Mouse (Mus musculus) forebrain, embryonic 15.5 days (tissue): ENCODE data around the gene Rnf220. TPM values are rescaled to one million over a fixed set of nuclear protein-coding genes. Genes with fewer than 3 reads are reported as not detected.

ENCODE experiments used
- ATAC-seq: fragments of 200-750 bp; cut with Nextera tagmentation; replicated peaks from 2 replicates; pipeline ENCODE4 v1.8.0; 2017; ENCODE audit warnings: mild to moderate bottlenecking, moderate TSS enrichment, moderate library complexity
- H3K27ac ChIP-seq: fragments of 300-500 bp; sonication (generic); replicated peaks from 2 replicates; pipeline ENCODE4 v1.5.1; 2015; ENCODE audit warnings: mild to moderate bottlenecking, inconsistent platforms
- H3K27me3 ChIP-seq: fragments of 300-500 bp; sonication (generic); 2 replicates; pipeline ENCODE4 v1.6.1; 2015; ENCODE audit warnings: inconsistent platforms
- H3K36me3 ChIP-seq: fragments of 300-500 bp; sonication (generic); 2 replicates; pipeline ENCODE4 v1.6.1; 2015; ENCODE audit warnings: mild to moderate bottlenecking, inconsistent platforms
- H3K4me1 ChIP-seq: fragments of 300-500 bp; sonication (generic); 2 replicates; pipeline ENCODE4 v1.6.1; 2015; ENCODE audit warnings: inconsistent platforms
- H3K4me2 ChIP-seq: fragments of 300-500 bp; sonication (generic); replicated peaks from 2 replicates; pipeline ENCODE4 v1.6.1; 2015; ENCODE audit warnings: mild to moderate bottlenecking, inconsistent platforms
- H3K4me3 ChIP-seq: fragments of 300-500 bp; sonication (generic); 2 replicates; pipeline ENCODE4 v1.5.1; 2015; ENCODE audit warnings: mild to moderate bottlenecking, inconsistent platforms
- H3K9ac ChIP-seq: fragments of 300-500 bp; sonication (generic); replicated peaks from 2 replicates; pipeline ENCODE4 v1.6.1; 2015; ENCODE audit warnings: mild to moderate bottlenecking, inconsistent platforms
- H3K9me3 ChIP-seq: fragments of 300-500 bp; sonication (generic); 2 replicates; pipeline ENCODE4 v1.6.1; 2016; ENCODE audit warnings: inconsistent platforms
- WGBS: fragments of 180-500 bp; shearing (Covaris S2); methylation state at CpG from one replicate; pipeline ENCODE4 v1.1.7; 2015; ENCODE audit warnings: mixed read lengths; 5-methylcytosine and 5-hydroxymethylcytosine counted together
- polyA plus RNA-seq: library from polyadenylated mRNA; unstranded; fragments of >200 nt; fragmentation: Nextera tagmentation; extraction: Ambion mirVana; gene quantifications from 2 replicates; pipeline ENCODE4 v1.2.1, GENCODE M21; 2015

Gene Rnf220
- polyA plus RNA-seq, 1 experiment from 2014 or later, result 128 TPM

GRCm38 (mm10) chr4:117240867-117241266 lies 256.0 kb downstream of the Rnf220 start:
- Histone ChIP-seq H3K4me1 (peaks cover 8% of the 10 kb centered on the region; the same call in 1 of the 2 replicates), H3K9me3 (no peaks in the 10 kb centered on the region), H3K36me3 (no peaks in the 10 kb centered on the region), H3K4me2 (no peak overlapping the region), H3K27ac (no peak overlapping the region), H3K4me3 (no peak overlapping the region), H3K9ac (no peak overlapping the region), H3K27me3 (no peaks in the 10 kb centered on the region)
- WGBS, result 68% methylated on average over 6 of the region's 6 CpGs
- no peak for ATAC-seq

- Histone ChIP-seq H3K36me3 (no peaks in the 10 kb centered on the region), H3K27me3 (no peaks in the 10 kb centered on the region), H3K9ac (no peak overlapping the region), H3K9me3 (no peaks in the 10 kb centered on the region), H3K27ac (no peak overlapping the region), H3K4me2 (no peak overlapping the region), H3K4me3 (no peak overlapping the region), H3K4me1 (peaks cover 10% of the 10 kb centered on the region; the same call in 1 of the 2 replicates)
- WGBS, result 48% methylated on average over 2 of the region's 2 CpGs
- no peak for ATAC-seq
Measured at GRCm38 (mm10) chr4:117239153-117239552, 257.7 kb downstream of the Rnf220 start.

GRCm38 (mm10) chr4:117235822-117236221 lies 261.0 kb downstream of the Rnf220 start:
- Histone ChIP-seq H3K9me3 (no peaks in the 10 kb centered on the region), H3K9ac (no peak overlapping the region), H3K36me3 (no peaks in the 10 kb centered on the region), H3K4me3 (no peak overlapping the region), H3K4me2 (no peak overlapping the region), H3K27me3 (no peaks in the 10 kb centered on the region), H3K4me1 (peaks cover 8% of the 10 kb centered on the region; the same call in 1 of the 2 replicates), H3K27ac (no peak overlapping the region; the same call in 1 of the 2 replicates)
- WGBS, result 49% methylated on average over 4 of the region's 4 CpGs
- ATAC-seq, result no peak

GRCm38 (mm10) chr4:117234166-117234741 lies 262.6 kb downstream of the Rnf220 start:
- no peaks in the 10 kb centered on the region for H3K9me3 ChIP-seq
- H3K36me3 ChIP-seq, result no peaks in the 10 kb centered on the region
- no peak for ATAC-seq
- no peak overlapping the region for H3K9ac ChIP-seq
- no peak overlapping the region for H3K4me2 ChIP-seq
- peaks cover 5% of the 10 kb centered on the region; the same call in 1 of the 2 replicates for H3K4me1 ChIP-seq
- H3K27ac ChIP-seq, result no peak overlapping the region
- 54% methylated on average over 7 of the region's 7 CpGs for WGBS
- no peak overlapping the region for H3K4me3 ChIP-seq
- no peaks in the 10 kb centered on the region for H3K27me3 ChIP-seq

GRCm38 (mm10) chr4:117231208-117231607 lies 265.6 kb downstream of the Rnf220 start:
- Histone ChIP-seq H3K4me1 (peaks cover 5% of the 10 kb centered on the region; the same call in 1 of the 2 replicates), H3K27ac (no peak overlapping the region), H3K9ac (no peak overlapping the region), H3K27me3 (no peaks in the 10 kb centered on the region), H3K36me3 (no peaks in the 10 kb centered on the region), H3K4me2 (no peak overlapping the region), H3K9me3 (no peaks in the 10 kb centered on the region), H3K4me3 (no peak overlapping the region)
- no peak for ATAC-seq
- 87% methylated on average over 2 of the region's 2 CpGs for WGBS

GRCm38 (mm10) chr4:117230331-117230730 lies 266.5 kb downstream of the Rnf220 start:
- H3K36me3 ChIP-seq, result no peaks in the 10 kb centered on the region

GRCm38 (mm10) chr4:117229590-117229989 lies 267.3 kb downstream of the Rnf220 start:
- WGBS, result 78% methylated on average over 15 of the region's 15 CpGs
- Histone ChIP-seq H3K4me1 (0 out of 2 replicates have a peak, but pooled peaks cover 3% of the 10 kb centered on the region), H3K27ac (no peak overlapping the region), H3K4me3 (no peak overlapping the region), H3K9ac (no peak overlapping the region), H3K4me2 (no peak overlapping the region), H3K9me3 (no peaks in the 10 kb centered on the region), H3K36me3 (no peaks in the 10 kb centered on the region), H3K27me3 (no peaks in the 10 kb centered on the region)
- no peak for ATAC-seq

More at GRCm38 (mm10) chr4:117230331-117230730, 266.5 kb downstream of the Rnf220 start:
- Histone ChIP-seq H3K9ac (no peak overlapping the region), H3K4me3 (no peak overlapping the region), H3K4me2 (no peak overlapping the region), H3K27me3 (no peaks in the 10 kb centered on the region), H3K9me3 (no peaks in the 10 kb centered on the region), H3K4me1 (0 out of 2 replicates have a peak, but pooled peaks cover 3% of the 10 kb centered on the region), H3K27ac (no peak overlapping the region)
- WGBS, result 54% methylated on average over 10 of the region's 10 CpGs
- no peak for ATAC-seq

GRCm38 (mm10) chr4:117225250-117225649 lies 271.6 kb downstream of the Rnf220 start:
- Histone ChIP-seq H3K9ac (no peak overlapping the region), H3K4me1 (no peaks in the 10 kb centered on the region), H3K27me3 (no peaks in the 10 kb centered on the region), H3K4me3 (no peak overlapping the region), H3K27ac (no peak overlapping the region), H3K36me3 (no peaks in the 10 kb centered on the region), H3K9me3 (no peaks in the 10 kb centered on the region), H3K4me2 (no peak overlapping the region)
- no peak for ATAC-seq

- no peaks in the 10 kb centered on the region for H3K4me1 ChIP-seq
- no peaks in the 10 kb centered on the region for H3K9me3 ChIP-seq
- no peak overlapping the region for H3K4me3 ChIP-seq
- no peak overlapping the region for H3K4me2 ChIP-seq
- 77% methylated on average over 8 of the region's 8 CpGs for WGBS
- no peak overlapping the region for H3K9ac ChIP-seq
- H3K27me3 ChIP-seq, result no peaks in the 10 kb centered on the region
- no peak overlapping the region for H3K27ac ChIP-seq
- H3K36me3 ChIP-seq, result no peaks in the 10 kb centered on the region
- no peak for ATAC-seq
Measured at GRCm38 (mm10) chr4:117224122-117224521, 272.7 kb downstream of the Rnf220 start.

GRCm38 (mm10) chr4:117223001-117223400 lies 273.9 kb downstream of the Rnf220 start:
- no peaks in the 10 kb centered on the region for H3K27me3 ChIP-seq
- H3K4me2 ChIP-seq, result no peak overlapping the region
- no peaks in the 10 kb centered on the region for H3K9me3 ChIP-seq
- WGBS, result 65% methylated on average over 5 of the region's 5 CpGs
- no peak overlapping the region for H3K4me3 ChIP-seq
- H3K27ac ChIP-seq, result no peak overlapping the region
- ATAC-seq, result no peak
- H3K9ac ChIP-seq, result no peak overlapping the region
- H3K36me3 ChIP-seq, result no peaks in the 10 kb centered on the region
- no peaks in the 10 kb centered on the region for H3K4me1 ChIP-seq

GRCm38 (mm10) chr4:117221836-117222235 lies 275.0 kb downstream of the Rnf220 start:
- no peak for ATAC-seq
- no peak overlapping the region for H3K9ac ChIP-seq
- H3K4me1 ChIP-seq, result no peaks in the 10 kb centered on the region
- no peak overlapping the region for H3K4me3 ChIP-seq
- H3K4me2 ChIP-seq, result no peak overlapping the region
- WGBS, result 83% methylated on average over 9 of the region's 9 CpGs
- no peaks in the 10 kb centered on the region for H3K27me3 ChIP-seq
- H3K27ac ChIP-seq, result no peak overlapping the region
- H3K36me3 ChIP-seq, result no peaks in the 10 kb centered on the region
- H3K9me3 ChIP-seq, result no peaks in the 10 kb centered on the region
